Mouse (Mus musculus) heart, adult 2 months (tissue): ENCODE measurements at regions not wholly inside any gene's neighbourhood (a gene's known extent, or its start where the extent isn't known, plus 50 kb on each side); places are given as distances from the start of the nearest gene placed in this dataset.

ENCODE experiments used
- DNase-seq, 2 experiments: peaks; one replicate each; pipeline ENCODE4 v3.0.0; 2021
- H3K27ac ChIP-seq: fragments of 200-600 bp; 2 replicates; pipeline ENCODE4 v1.8.1; 2022
- H3K27me3 ChIP-seq: fragments of 200-500 bp; 2 replicates; pipeline ENCODE4 v1.6.1; 2012; ENCODE audit warnings: mild to moderate bottlenecking, low read length, inconsistent platforms, mixed read lengths; ENCODE audit not compliant: control insufficient read depth, insufficient read depth
- H3K36me3 ChIP-seq: fragments of 200-500 bp; 2 replicates; pipeline ENCODE4 v1.6.1; 2012; ENCODE audit warnings: low read length, inconsistent platforms; ENCODE audit not compliant: control insufficient read depth, insufficient read depth
- H3K4me1 ChIP-seq: fragments of 200-500 bp; 2 replicates; pipeline ENCODE4 v1.6.1; 2011; ENCODE audit warnings: low read length; ENCODE audit not compliant: control insufficient read depth, insufficient read depth
- H3K4me3 ChIP-seq: fragments of 200-600 bp; 2 replicates; pipeline ENCODE4 v1.8.1; 2022
- H3K79me2 ChIP-seq: fragments of 200-500 bp; replicated peaks from 2 replicates; pipeline ENCODE4 v1.6.1; 2012; ENCODE audit warnings: mild to moderate bottlenecking, inconsistent platforms, low read length, moderate library complexity, mixed read lengths; ENCODE audit not compliant: control insufficient read depth, insufficient read depth
- H3K9ac ChIP-seq: fragments of 200-500 bp; 2 replicates; pipeline ENCODE4 v1.6.1; 2012; ENCODE audit warnings: low read depth, mild to moderate bottlenecking, control low read depth, inconsistent platforms, low read length, mixed read lengths
- CTCF ChIP-seq: fragments of 200-600 bp; IDR thresholded peaks from 2 replicates; pipeline ENCODE4 v1.8.1; 2022; ENCODE audit warnings: antibody characterized with exemption, mild to moderate bottlenecking, moderate library complexity
- EP300 ChIP-seq: fragments of 200-500 bp; IDR thresholded peaks from 2 replicates; pipeline ENCODE4 v1.6.1; 2011; ENCODE audit warnings: low read depth, low read length, control low read depth; ENCODE audit not compliant: insufficient read depth
- POLR2A ChIP-seq: fragments of 200-500 bp; IDR thresholded peaks from 2 replicates; pipeline ENCODE4 v1.6.1; 2011; ENCODE audit warnings: mild to moderate bottlenecking, low read depth, low read length, control low read depth; ENCODE audit not compliant: insufficient read depth
- WGBS: fragments of 180-500 bp; shearing (Covaris S2); methylation state at CpG from one replicate; pipeline ENCODE4 v1.1.7; 2018; 5-methylcytosine and 5-hydroxymethylcytosine counted together
- intact Hi-C: fragments of 180-260 bp; cut with DNase I; formaldehyde crosslinking; loops from one replicate; pipeline ENCODE4 v1.15.1; 2025

- Histone ChIP-seq H3K36me3 (no peaks in the 10 kb centered on the region), H3K4me3 (no peak overlapping the region), H3K27me3 (no peaks in the 10 kb centered on the region), H3K4me1 (no peaks in the 10 kb centered on the region), H3K27ac (no peak overlapping the region), H3K79me2 (no peaks in the 10 kb centered on the region), H3K9ac (no peak overlapping the region)
- intact Hi-C loops: no loop called here
- WGBS: 71% methylated on average over 14 of the region's 14 CpGs
- DNase-seq: no peak
- no peak for TF ChIP-seq EP300
- TF ChIP-seq POLR2A: no peak
- TF ChIP-seq CTCF: no peak
Measured at GRCm38 (mm10) chr8:12078679-12079566, 199.7 kb upstream of the A230072I06Rik start.

DNA sequence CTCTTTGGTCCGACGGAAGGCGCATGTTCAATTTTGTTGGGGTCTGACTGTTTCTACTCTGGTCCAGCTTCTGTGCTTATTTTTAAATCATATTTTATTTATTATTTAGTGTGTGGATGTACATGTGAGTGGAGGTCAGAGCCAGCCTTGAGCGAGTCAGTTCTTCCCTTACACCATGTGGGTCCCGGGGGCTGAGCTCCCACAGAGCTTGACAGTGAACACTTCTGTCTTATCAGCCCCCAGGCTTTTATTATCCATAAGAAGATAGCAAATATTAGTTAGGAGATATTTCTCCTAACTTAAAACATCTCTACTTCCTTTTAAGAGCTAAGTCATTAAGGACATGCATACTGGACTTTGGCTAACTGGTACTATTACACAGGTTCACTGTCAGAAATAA, 197.1 kb upstream of the A230072I06Rik start:
- DNase-seq: no peak
- Histone ChIP-seq H3K36me3 (no peaks in the 10 kb centered on the region), H3K79me2 (no peaks in the 10 kb centered on the region), H3K27ac (no peak overlapping the region), H3K4me1 (no peaks in the 10 kb centered on the region), H3K27me3 (no peaks in the 10 kb centered on the region), H3K9ac (no peak overlapping the region), H3K4me3 (no peak overlapping the region)
- TF ChIP-seq CTCF (no peak), POLR2A (no peak), EP300 (no peak)
- intact Hi-C loops: no loop called here
- 92% methylated on average over 5 of the region's 5 CpGs for WGBS

DNA sequence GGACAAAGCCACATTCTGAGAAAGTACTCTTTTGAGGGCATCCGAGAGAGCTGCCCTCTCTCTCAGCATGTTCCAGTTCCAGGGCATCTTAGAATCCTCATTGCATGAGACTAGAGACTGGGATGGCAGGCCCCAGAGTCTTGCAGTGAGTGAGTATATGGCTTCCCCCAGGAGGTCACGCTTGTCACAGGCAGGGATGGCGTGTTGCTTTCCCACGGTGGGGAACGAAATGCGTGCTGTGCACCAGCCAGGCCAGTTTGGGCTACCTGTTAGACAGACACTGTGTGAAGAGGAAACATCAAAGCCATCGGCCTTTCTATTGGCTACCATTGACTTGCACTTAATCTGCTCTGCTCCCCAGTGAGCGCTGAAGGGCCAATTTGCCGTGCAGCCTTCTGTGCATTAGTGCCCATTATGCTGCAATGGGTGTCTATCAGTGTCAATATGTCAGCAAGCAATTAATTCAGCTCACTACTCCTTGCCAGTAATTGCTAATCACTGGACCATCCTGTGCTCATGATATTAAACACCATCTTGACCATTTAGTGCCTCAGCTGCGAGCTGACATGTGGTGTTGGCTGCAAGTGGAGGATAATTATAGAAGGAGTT, 191.3 kb upstream of the A230072I06Rik start:
- no peak overlapping the region for H3K9ac ChIP-seq
- H3K4me1 ChIP-seq: no peaks in the 10 kb centered on the region
- no peak for TF ChIP-seq CTCF
- TF ChIP-seq POLR2A: no peak
- TF ChIP-seq EP300: no peak
- no peaks in the 10 kb centered on the region; the same call in 1 of the 2 replicates for H3K27me3 ChIP-seq
- no peak for DNase-seq
- 87% methylated on average over 10 of the region's 10 CpGs for WGBS
- H3K36me3 ChIP-seq: no peaks in the 10 kb centered on the region
- no peaks in the 10 kb centered on the region for H3K79me2 ChIP-seq
- intact Hi-C loops: no loop called here
- no peak overlapping the region for H3K27ac ChIP-seq
- no peak overlapping the region for H3K4me3 ChIP-seq

- WGBS: 58% methylated on average over 8 of the region's 8 CpGs
- Histone ChIP-seq H3K27me3 (no peaks in the 10 kb centered on the region), H3K27ac (no peak overlapping the region), H3K4me1 (no peaks in the 10 kb centered on the region), H3K9ac (no peak overlapping the region), H3K79me2 (no peaks in the 10 kb centered on the region), H3K4me3 (no peak overlapping the region), H3K36me3 (no peaks in the 10 kb centered on the region)
- no peak for DNase-seq
- TF ChIP-seq EP300 (no peak), CTCF (no peak), POLR2A (no peak)
- intact Hi-C loops: no loop called here
Measured at GRCm38 (mm10) chr8:12100145-12100544, 178.5 kb upstream of the A230072I06Rik start.

DNA sequence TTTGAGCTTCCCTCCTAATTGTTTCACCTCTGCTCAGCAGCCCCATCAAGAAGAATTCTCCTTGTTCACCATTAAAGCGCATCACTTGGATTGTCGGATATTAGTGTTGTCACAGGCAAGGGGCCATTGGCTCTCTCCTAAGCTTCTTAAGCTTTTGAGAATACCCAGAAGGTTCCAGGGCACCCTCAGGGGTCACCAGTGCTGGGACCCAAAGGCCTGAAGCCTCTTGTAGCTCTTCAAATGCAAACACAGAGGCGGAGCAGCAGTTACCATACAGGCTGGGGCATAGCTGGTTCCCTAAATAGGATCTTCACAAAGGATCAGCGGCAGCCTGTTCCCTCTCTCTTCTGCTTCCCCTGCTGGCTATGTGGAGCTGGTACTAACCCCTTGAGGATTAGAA, 175.3 kb upstream of the A230072I06Rik start:
- H3K27ac ChIP-seq: no peak overlapping the region
- H3K9ac ChIP-seq: no peak overlapping the region
- no peaks in the 10 kb centered on the region for H3K4me1 ChIP-seq
- no peaks in the 10 kb centered on the region for H3K36me3 ChIP-seq
- no peaks in the 10 kb centered on the region for H3K27me3 ChIP-seq
- 85% methylated on average over 4 of the region's 4 CpGs for WGBS
- no peak overlapping the region for H3K4me3 ChIP-seq
- DNase-seq: no peak
- intact Hi-C loops: no loop called here
- TF ChIP-seq CTCF: no peak
- TF ChIP-seq EP300: no peak
- no peak for TF ChIP-seq POLR2A
- no peaks in the 10 kb centered on the region for H3K79me2 ChIP-seq

GRCm38 (mm10) chr8:12105106-12105901, 173.3 kb upstream of the A230072I06Rik start:
- Histone ChIP-seq H3K36me3 (no peaks in the 10 kb centered on the region), H3K9ac (no peak overlapping the region), H3K4me1 (no peaks in the 10 kb centered on the region), H3K4me3 (no peak overlapping the region), H3K79me2 (no peaks in the 10 kb centered on the region), H3K27me3 (no peaks in the 10 kb centered on the region), H3K27ac (no peak overlapping the region)
- intact Hi-C loops: no loop called here
- no peak for DNase-seq
- TF ChIP-seq POLR2A: no peak
- 66% methylated on average over 15 of the region's 15 CpGs for WGBS
